10 mouse cellular contexts compared by ENCODE assay signal in the genomic region with DNA sequence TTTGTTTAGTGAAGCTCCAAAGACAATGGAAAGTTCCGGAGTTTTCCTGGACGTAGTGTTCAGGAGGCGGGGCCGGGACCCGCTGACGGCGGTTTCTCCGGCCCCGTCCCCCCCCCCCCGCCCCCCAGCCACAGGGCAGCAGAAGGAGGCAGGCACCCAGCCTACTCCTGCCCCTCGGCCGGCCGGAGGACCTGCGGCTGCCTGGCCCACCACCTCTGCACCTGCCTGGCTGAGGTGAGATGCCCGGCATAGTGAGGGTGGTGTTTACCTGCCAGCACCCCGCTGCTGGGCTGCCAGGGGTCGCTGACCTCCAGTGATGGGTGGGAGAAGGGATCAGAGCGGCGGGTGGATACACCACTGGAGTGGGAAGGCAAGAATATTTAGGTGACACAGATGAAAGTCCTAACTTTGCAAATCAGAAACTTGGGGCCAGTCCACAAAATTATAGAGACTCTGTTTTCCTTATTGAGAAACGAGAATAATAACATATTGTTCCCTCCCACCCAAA. TPM values are rescaled to one million over a fixed set of nuclear protein-coding genes. Genes with fewer than 3 reads are reported as not detected.
DNase-seq lines count a peak whose midpoint lies in the region; ATAC-seq and TF ChIP-seq lines count a peak whose summit lies in the region.
"Had no signal": no experiment of that assay in that cellular context is flagged by ENCODE, and none has a peak within 500 bp of the region (broad histone marks: within the 10 kb centered on the region; RNA-seq: fewer than 3 reads in every experiment).

A gene (plus strand): TSS at position 169 of the 508 bp plus-strand sequence.

- no peaks in the 10 kb centered on the region for H3K36me3 ChIP-seq in lung, postnatal 0 days (ENCODE audit: insufficient read depth, low read length)
- H3K36me3 ChIP-seq in forebrain, embryonic 13.5 days (ENCODE audit: poor library complexity, severe bottlenecking): no peaks in the 10 kb centered on the region
- H3K36me3 ChIP-seq in intestine, embryonic 15.5 days: no peaks in the 10 kb centered on the region
- no peaks in the 10 kb centered on the region for H3K36me3 ChIP-seq in small intestine, adult 2 months (ENCODE audit: control insufficient read depth, insufficient read depth, low read length)

- no peak for TF ChIP-seq EP300 in lung, postnatal 0 days (IDR thresholded peaks at IDR 0.05)

- peaks cover 9% of the 10 kb centered on the region; the same call in 1 of the 2 replicates for H3K4me1 ChIP-seq in lung, postnatal 0 days (ENCODE audit: insufficient read depth, low read depth, low read length)
- peaks cover 13% of the 10 kb centered on the region for H3K4me1 ChIP-seq in forebrain, embryonic 13.5 days
- peaks cover 7% of the 10 kb centered on the region for H3K4me1 ChIP-seq in intestine, embryonic 15.5 days (replicated peaks)
- 0 out of 2 replicates have a peak, but pooled peaks cover 2% of the 10 kb centered on the region for H3K4me1 ChIP-seq in small intestine, adult 2 months (ENCODE audit: control insufficient read depth, insufficient read depth, insufficient read length, low read length)

- peaks cover 82% of the 10 kb centered on the region for H3K27me3 ChIP-seq in lung, postnatal 0 days (replicated peaks; ENCODE audit: insufficient read depth, low read length)
- peaks cover 98% of the 10 kb centered on the region for H3K27me3 ChIP-seq in forebrain, embryonic 13.5 days
- H3K27me3 ChIP-seq in intestine, embryonic 15.5 days (replicated peaks): peaks cover 91% of the 10 kb centered on the region
- H3K27me3 ChIP-seq in small intestine, adult 2 months (ENCODE audit: control insufficient read depth, insufficient read depth, low read length): peaks cover 69% of the 10 kb centered on the region

- no peaks in the 10 kb centered on the region for H3K9me3 ChIP-seq in lung, postnatal 0 days (ENCODE audit: low read length)
- no peaks in the 10 kb centered on the region for H3K9me3 ChIP-seq in forebrain, embryonic 13.5 days (replicated peaks)
- no peaks in the 10 kb centered on the region for H3K9me3 ChIP-seq in intestine, embryonic 15.5 days

- no peak for DNase-seq in lung, postnatal 0 days (ENCODE audit: low spot score)
- no peak for DNase-seq in lung, postnatal 4 days
- no peak for DNase-seq in right cerebral cortex, postnatal 36 days (ENCODE audit: low spot score in 2 of 2)
- DNase-seq: right cerebral cortex, postnatal 25 days had no signal

- no peak for TF ChIP-seq CTCF in lung, postnatal 0 days (IDR thresholded peaks at IDR 0.05)
- no peak for TF ChIP-seq CTCF in small intestine, adult 2 months (IDR thresholded peaks at IDR 0.05; ENCODE audit: extremely low read depth, insufficient read length, insufficient replicate concordance, low read depth, low read length)

- under 1% methylated on average over 17 of the region's 20 CpGs for WGBS in lung, postnatal 0 days
- 2% methylated on average over 17 of the region's 20 CpGs for WGBS in forebrain, embryonic 13.5 days
- under 1% methylated on average over 20 of the region's 20 CpGs for WGBS in intestine, embryonic 15.5 days
- WGBS in small intestine, adult 2 months: 2% methylated on average over 20 of the region's 20 CpGs

- peak within 1 kb of the TSS; percentile 25; the same call in 1 of the 2 replicates for H3K4me3 ChIP-seq in lung, postnatal 0 days (ENCODE audit: low read depth, low read length)
- H3K4me3 ChIP-seq in forebrain, embryonic 13.5 days: peak within 1 kb of the TSS; percentile 15; the same call in 1 of the 2 replicates
- H3K4me3 ChIP-seq in intestine, embryonic 15.5 days (replicated peaks): 0 out of 2 replicates have a peak within 1 kb of the TSS, but pooled peaks have one; percentile 1
- H3K4me3 ChIP-seq in small intestine, adult 2 months (ENCODE audit: low read depth, low read length): peak within 1 kb of the TSS; percentile 38

- H3K27ac ChIP-seq in lung, postnatal 0 days (ENCODE audit: low read length): no peak within 1 kb of the TSS
- no peak within 1 kb of the TSS for H3K27ac ChIP-seq in forebrain, embryonic 13.5 days
- no peak within 1 kb of the TSS for H3K27ac ChIP-seq in intestine, embryonic 15.5 days
- no peak within 1 kb of the TSS for H3K27ac ChIP-seq in small intestine, adult 2 months (ENCODE audit: insufficient read depth, low read depth, low read length)
- H3K27ac ChIP-seq: liver, embryonic 14.5 days had no signal

- H3K4me2 ChIP-seq in lung, postnatal 0 days (replicated peaks; ENCODE audit: low read depth, low read length): peak within 1 kb of the TSS; percentile 34; the same call in 1 of the 2 replicates
- peak within 1 kb of the TSS; percentile 14; the same call in 1 of the 2 replicates for H3K4me2 ChIP-seq in forebrain, embryonic 13.5 days
- peak within 1 kb of the TSS; percentile 11; the same call in 1 of the 2 replicates for H3K4me2 ChIP-seq in intestine, embryonic 15.5 days (replicated peaks)

- no peak within 1 kb of the TSS for H3K9ac ChIP-seq in lung, postnatal 0 days (replicated peaks; ENCODE audit: low read depth)
- no peak within 1 kb of the TSS for H3K9ac ChIP-seq in forebrain, embryonic 13.5 days
- no peak within 1 kb of the TSS for H3K9ac ChIP-seq in intestine, embryonic 15.5 days
- H3K9ac ChIP-seq: liver, embryonic 14.5 days had no signal

- no peak for TF ChIP-seq POLR2A in small intestine, adult 2 months (IDR thresholded peaks at IDR 0.05; ENCODE audit: low read depth, low read length)

- no peak for ATAC-seq in lung, postnatal 0 days
- ATAC-seq in forebrain, embryonic 13.5 days: no peak
- ATAC-seq in intestine, embryonic 15.5 days: no peak
- no peak for ATAC-seq in CD4-positive, CD25-positive, alpha-beta regulatory T cell, adult 4 months
- no peak for ATAC-seq in activated CD4-positive, CD25-positive, alpha-beta regulatory T cell, adult 4 months

RNA-seq across cellular contexts. Expression of the gene that starts here (rescaled TPM):
- polyA plus RNA-seq in lung, postnatal 0 days (2015; fragmentation: Nextera tagmentation; extraction: Ambion mirVana): 0.04 TPM in 1 of 2 replicates, not detected in the other
- 0.28 and 0.43 TPM in 2 replicates for polyA plus RNA-seq in forebrain, embryonic 13.5 days (2015; fragmentation: Nextera tagmentation; extraction: Ambion mirVana)
- polyA plus RNA-seq in intestine, embryonic 15.5 days (2015; fragmentation: Nextera tagmentation; extraction: Ambion mirVana): 0.04 TPM in 2 replicates
- not detected in 2 replicates for polyA plus RNA-seq in small intestine, adult 2 months (2012; rRNA removed)
- polyA plus RNA-seq in CD4-positive, CD25-positive, alpha-beta regulatory T cell, adult 4 months (2017; shearing (Covaris generic)): not detected
- not detected for polyA plus RNA-seq in activated CD4-positive, CD25-positive, alpha-beta regulatory T cell, adult 4 months (2017; shearing (Covaris generic))
